ENCODE assay signal across 8 mouse cellular contexts in the genomic region with DNA sequence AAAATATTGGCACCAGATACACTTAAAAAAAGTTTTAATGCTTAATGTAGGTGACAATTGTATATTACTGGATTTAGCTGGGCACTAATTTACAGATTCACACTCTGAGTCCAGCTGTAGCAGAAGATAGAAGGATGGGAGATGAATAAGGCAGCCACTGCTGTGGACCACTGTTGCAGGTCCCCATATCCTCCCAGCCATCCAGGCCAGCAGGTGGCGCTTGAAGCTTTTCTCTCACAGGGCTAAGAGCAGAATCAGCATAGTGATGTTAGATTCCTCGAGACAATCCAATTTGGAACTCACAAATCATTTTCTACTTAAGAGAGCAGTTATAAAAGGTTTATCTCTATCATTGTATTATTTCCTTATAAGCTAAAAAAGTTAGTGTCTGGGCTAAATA. TPM values are rescaled to one million over a fixed set of nuclear protein-coding genes. Genes with fewer than 3 reads are reported as not detected.
DNase-seq lines count a peak whose midpoint lies in the region; ATAC-seq and TF ChIP-seq lines count a peak whose summit lies in the region.
"Not testable (repeated sequence)": the region's sequence is repeated elsewhere in the genome, so short reads cannot be mapped to it uniquely, and the experiment has no call there.

No protein-coding gene starts in this region.

- H3K27me3 ChIP-seq in forebrain, embryonic 14.5 days (replicated peaks; ENCODE audit: control insufficient read depth, insufficient read depth, low read length); neural tube, embryonic 15.5 days (replicated peaks); stomach, embryonic 16.5 days (ENCODE audit: control insufficient read depth, insufficient read depth, low read length): not testable (repeated sequence)

- WGBS in forebrain, embryonic 14.5 days: 17% methylated on average over 2 of the region's 2 CpGs
- WGBS in lung, adult 2 months: 5% methylated on average over 2 of the region's 2 CpGs
- WGBS in neural tube, embryonic 15.5 days: 17% methylated on average over 2 of the region's 2 CpGs
- WGBS in stomach, embryonic 16.5 days: 9% methylated on average over 2 of the region's 2 CpGs

- peak; percentile 26 to 49 for DNase-seq in CD8-positive naive resting alpha-beta T cell, adult 2 months (ENCODE audit: low read depth in 2 of 2, low spot score in 2 of 2)
- peak; percentile 37 for DNase-seq in brain, adult 2 months (ENCODE audit: low read depth, low spot score)
- DNase-seq in forebrain, embryonic 14.5 days (ENCODE audit: low spot score): peak; percentile 26
- peak; percentile 27 to 53 for DNase-seq in layer of hippocampus, adult 2 months (ENCODE audit: low spot score in 2 of 2)
- DNase-seq in lung, adult 2 months: peak; percentile 20

- H3K4me3 ChIP-seq in forebrain, embryonic 14.5 days (ENCODE audit: low read depth, low read length); layer of hippocampus, adult 2 months; lung, adult 2 months (replicated peaks; ENCODE audit: extremely low read depth, low read depth, low read length); neural tube, embryonic 15.5 days (replicated peaks); stomach, embryonic 16.5 days (replicated peaks; ENCODE audit: low read length): not testable (repeated sequence)

- peak; percentile 68; the same call in 1 of the 2 replicates for ATAC-seq in forebrain, embryonic 14.5 days
- ATAC-seq in hematopoietic stem cell, adult 5-6 weeks (replicated peaks in 1 of 2; ENCODE audit: insufficient read depth in 1 of 2, low FRiP score in 2 of 2, low TSS enrichment in 1 of 2, low read depth in 1 of 2, poor library complexity in 2 of 2, severe bottlenecking in 2 of 2): peak; percentile 65 to 68
- peak; percentile 82; the same call in 1 of the 2 replicates for ATAC-seq in neural tube, embryonic 15.5 days (ENCODE audit: low FRiP score)
- peak; percentile 72; the same call in 1 of the 2 replicates for ATAC-seq in stomach, embryonic 16.5 days (ENCODE audit: insufficient read depth, low FRiP score)

- H3K4me1 ChIP-seq in forebrain, embryonic 14.5 days (ENCODE audit: control insufficient read depth, insufficient read depth, low read length); lung, adult 2 months (ENCODE audit: control insufficient read depth, insufficient read depth, low read length); neural tube, embryonic 15.5 days; stomach, embryonic 16.5 days (ENCODE audit: control insufficient read depth, insufficient read depth, low read length): not testable (repeated sequence)

- H3K27ac ChIP-seq in forebrain, embryonic 14.5 days (ENCODE audit: low read depth, low read length); layer of hippocampus, adult 2 months; neural tube, embryonic 15.5 days (replicated peaks); stomach, embryonic 16.5 days (ENCODE audit: low read length): not testable (repeated sequence)

- not testable (repeated sequence) for H3K9me3 ChIP-seq in forebrain, embryonic 14.5 days (replicated peaks; ENCODE audit: control insufficient read depth, low read length); neural tube, embryonic 15.5 days (replicated peaks); stomach, embryonic 16.5 days (replicated peaks; ENCODE audit: control insufficient read depth, low read length)

- peak; percentile 83 for TF ChIP-seq CTCF in layer of hippocampus, adult 2 months (conservative IDR thresholded peaks at IDR 0.05)
- peak; percentile 47 for TF ChIP-seq CTCF in lung, adult 2 months (IDR thresholded peaks at IDR 0.05; ENCODE audit: insufficient read depth, low read length)

- peaks cover 50% of the 10 kb centered on the region for H3K36me3 ChIP-seq in forebrain, embryonic 14.5 days (ENCODE audit: control insufficient read depth, insufficient read depth, low read length)
- peaks cover 42% of the 10 kb centered on the region for H3K36me3 ChIP-seq in neural tube, embryonic 15.5 days
- not testable (repeated sequence) for H3K36me3 ChIP-seq in stomach, embryonic 16.5 days (ENCODE audit: control insufficient read depth, insufficient read depth, low read length)

- not testable (repeated sequence) for TF ChIP-seq POLR2A in lung, adult 2 months (IDR thresholded peaks at IDR 0.05; ENCODE audit: borderline replicate concordance, extremely low read depth, low read depth, low read length)

- H3K4me2 ChIP-seq in forebrain, embryonic 14.5 days (ENCODE audit: low read length); neural tube, embryonic 15.5 days; stomach, embryonic 16.5 days (ENCODE audit: low read depth, low read length): not testable (repeated sequence)

- H3K9ac ChIP-seq in forebrain, embryonic 14.5 days (ENCODE audit: low read length); neural tube, embryonic 15.5 days (replicated peaks); stomach, embryonic 16.5 days (ENCODE audit: low read length): not testable (repeated sequence)

RNA-seq across cellular contexts. Expression of gene Mapk8ip3, which starts 5.7 kb away (rescaled TPM):
- polyA plus RNA-seq in forebrain, embryonic 14.5 days (2014; fragmentation: Nextera tagmentation; extraction: Ambion mirVana): 49.9 and 76.1 TPM in 2 replicates
- 32.8 and 48.7 TPM in 2 replicates for total RNA-seq in hematopoietic stem cell, adult 5-6 weeks (2017)
- 100 to 1,000 TPM; 409 to 411 TPM for total RNA-seq in layer of hippocampus, adult 2 months (2021)
- 110 and 119 TPM in 2 replicates for polyA plus RNA-seq in lung, adult 2 months (2012; rRNA removed)
- 82.3 and 87.2 TPM in 2 replicates for polyA plus RNA-seq in neural tube, embryonic 15.5 days (2015; fragmentation: Nextera tagmentation; extraction: Ambion mirVana)
- 32.8 and 33.4 TPM in 2 replicates for polyA plus RNA-seq in stomach, embryonic 16.5 days (2015; fragmentation: Nextera tagmentation; extraction: Ambion mirVana)

RNA-seq across cellular contexts. Expression of gene Jpt2, which starts 18.0 kb away (rescaled TPM):
- polyA plus RNA-seq in forebrain, embryonic 14.5 days (2014; fragmentation: Nextera tagmentation; extraction: Ambion mirVana): 73.4 and 81.1 TPM in 2 replicates
- total RNA-seq in hematopoietic stem cell, adult 5-6 weeks (2017): 71.0 and 108 TPM in 2 replicates
- 1 to 10 TPM; 4.4 to 6.1 TPM for total RNA-seq in layer of hippocampus, adult 2 months (2021)
- 6.1 and 10.2 TPM in 2 replicates for polyA plus RNA-seq in lung, adult 2 months (2012; rRNA removed)
- 81.4 and 102 TPM in 2 replicates for polyA plus RNA-seq in neural tube, embryonic 15.5 days (2015; fragmentation: Nextera tagmentation; extraction: Ambion mirVana)
- 158 and 170 TPM in 2 replicates for polyA plus RNA-seq in stomach, embryonic 16.5 days (2015; fragmentation: Nextera tagmentation; extraction: Ambion mirVana)

RNA-seq across cellular contexts. Expression of gene Nme3, which starts 46.2 kb away (rescaled TPM):
- polyA plus RNA-seq in forebrain, embryonic 14.5 days (2014; fragmentation: Nextera tagmentation; extraction: Ambion mirVana): 79.7 and 93.4 TPM in 2 replicates
- 22.5 and 44.1 TPM in 2 replicates for total RNA-seq in hematopoietic stem cell, adult 5-6 weeks (2017)
- total RNA-seq in layer of hippocampus, adult 2 months (2021): 10 to 100 TPM; 60.1 to 63.7 TPM
- polyA plus RNA-seq in lung, adult 2 months (2012; rRNA removed): 55.8 and 69.4 TPM in 2 replicates
- 92.9 and 105 TPM in 2 replicates for polyA plus RNA-seq in neural tube, embryonic 15.5 days (2015; fragmentation: Nextera tagmentation; extraction: Ambion mirVana)
- 63.1 and 64.8 TPM in 2 replicates for polyA plus RNA-seq in stomach, embryonic 16.5 days (2015; fragmentation: Nextera tagmentation; extraction: Ambion mirVana)

RNA-seq across cellular contexts. Expression of gene Mrps34, which starts 47.5 kb away (rescaled TPM):
- polyA plus RNA-seq in forebrain, embryonic 14.5 days (2014; fragmentation: Nextera tagmentation; extraction: Ambion mirVana): 73.5 and 78.4 TPM in 2 replicates
- 23.1 and 25.8 TPM in 2 replicates for total RNA-seq in hematopoietic stem cell, adult 5-6 weeks (2017)
- total RNA-seq in layer of hippocampus, adult 2 months (2021): 10 to 100 TPM; 80.4 to 85.1 TPM
- polyA plus RNA-seq in lung, adult 2 months (2012; rRNA removed): 100 and 115 TPM in 2 replicates
- polyA plus RNA-seq in neural tube, embryonic 15.5 days (2015; fragmentation: Nextera tagmentation; extraction: Ambion mirVana): 89.0 and 89.5 TPM in 2 replicates
- polyA plus RNA-seq in stomach, embryonic 16.5 days (2015; fragmentation: Nextera tagmentation; extraction: Ambion mirVana): 91.2 and 96.2 TPM in 2 replicates

RNA-seq across cellular contexts. Expression of gene Eme2, which starts 47.6 kb away (rescaled TPM):
- polyA plus RNA-seq in forebrain, embryonic 14.5 days (2014; fragmentation: Nextera tagmentation; extraction: Ambion mirVana): 18.2 and 23.3 TPM in 2 replicates
- 13.7 and 27.3 TPM in 2 replicates for total RNA-seq in hematopoietic stem cell, adult 5-6 weeks (2017)
- 10 to 100 TPM; 66.9 to 72.7 TPM for total RNA-seq in layer of hippocampus, adult 2 months (2021)
- 41.1 and 48.0 TPM in 2 replicates for polyA plus RNA-seq in lung, adult 2 months (2012; rRNA removed)
- polyA plus RNA-seq in neural tube, embryonic 15.5 days (2015; fragmentation: Nextera tagmentation; extraction: Ambion mirVana): 27.9 and 31.3 TPM in 2 replicates
- 32.3 and 33.5 TPM in 2 replicates for polyA plus RNA-seq in stomach, embryonic 16.5 days (2015; fragmentation: Nextera tagmentation; extraction: Ambion mirVana)
